Mouse (Mus musculus) liver, adult 10 weeks (tissue): Measurements from ENCODE around the gene Krtap27-1. TPM values are rescaled to one million over a fixed set of nuclear protein-coding genes. Genes with fewer than 3 reads are reported as not detected.

Experiments
- polyA plus RNA-seq: library from polyadenylated mRNA; stranded (reverse); fragments of 350-450 nt; fragmentation: Illumina TruSeq; extraction: RNeasy Lipid Tissue Mini Kit (QIAGEN cat#74804); gene quantifications from one replicate; pipeline ENCODE4 v1.2.3, GENCODE M21; 2014; ENCODE audit warnings: low read depth, low replicate concordance

Gene Krtap27-1
- polyA plus RNA-seq: not detected

GRCm38 (mm10) chr16:88671571-88671970 lies at the start of gene Krtap27-1:
Gene Krtap27-1, minus strand, starts transcription at chr16:88671671.

GRCm38 (mm10) chr16:88707496-88708012 lies 36.1 kb upstream of the Krtap27-1 start, which contains the start of gene 2310061N02Rik:
Gene 2310061N02Rik, minus strand, starts transcription at chr16:88707962.

DNA sequence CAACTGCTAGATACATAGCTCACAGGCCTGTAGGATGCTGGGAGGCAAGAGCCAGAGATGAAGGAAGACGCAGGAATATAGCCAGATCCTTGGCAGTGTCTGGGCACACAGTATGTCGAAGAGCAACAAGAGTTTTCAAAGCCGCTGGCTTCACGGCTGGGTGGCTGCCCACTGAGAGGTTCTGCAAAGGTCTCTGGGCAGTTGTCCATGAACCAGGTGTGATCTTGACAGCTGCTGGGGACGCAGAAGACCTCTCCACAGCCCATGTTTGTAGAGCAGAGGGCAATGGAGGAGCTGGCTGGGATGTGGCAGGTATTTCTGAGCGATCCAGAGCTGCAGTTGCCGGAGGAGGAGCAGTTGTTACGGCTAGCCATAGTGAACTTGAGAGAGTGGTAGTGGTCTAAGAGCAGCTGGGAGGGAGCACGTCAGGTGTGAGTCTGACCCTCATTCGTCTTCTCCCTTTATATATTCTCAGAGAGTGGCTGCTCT lies 24.1 kb downstream of the Krtap27-1 start, which contains the start of gene Krtap26-1:
Krtap26-1 (minus strand) TSS at position 439 of the 489 bp plus-strand sequence.

GRCm38 (mm10) chr16:88627566-88627965 lies 43.9 kb downstream of the Krtap27-1 start, which contains the start of gene 2310079G19Rik:
Gene 2310079G19Rik, minus strand, starts transcription at chr16:88627666.

Other genes with a start within 250 kb of the Krtap27-1 start
- gene Cldn17, start 164.7 kb downstream of the Krtap27-1 start, polyA plus RNA-seq: not detected
- 1.4 TPM for gene Cldn8, start 108.5 kb downstream of the Krtap27-1 start, polyA plus RNA-seq
- not detected for gene Krtap24-1, start 59.4 kb downstream of the Krtap27-1 start, polyA plus RNA-seq
- not detected for gene 2310079G19Rik, start 44.0 kb downstream of the Krtap27-1 start, polyA plus RNA-seq
- gene Krtap26-1, start 23.9 kb downstream of the Krtap27-1 start, polyA plus RNA-seq: not detected
- not detected for gene 2310061N02Rik, start 36.3 kb upstream of the Krtap27-1 start, polyA plus RNA-seq
- not detected for gene Krtap13-1, start 57.2 kb upstream of the Krtap27-1 start, polyA plus RNA-seq
- gene Krtap13, start 80.0 kb upstream of the Krtap27-1 start, polyA plus RNA-seq: not detected
- gene 2310034C09Rik, start 87.2 kb upstream of the Krtap27-1 start, polyA plus RNA-seq: not detected
- gene 2310057N15Rik, start 102.5 kb upstream of the Krtap27-1 start, polyA plus RNA-seq: not detected
- gene Gm5965, start 106.2 kb upstream of the Krtap27-1 start, polyA plus RNA-seq: not detected
- gene Gm20741, start 140.5 kb upstream of the Krtap27-1 start, polyA plus RNA-seq: not detected
- not detected for gene Krtap15, start 148.5 kb upstream of the Krtap27-1 start, polyA plus RNA-seq
- gene Krtap14, start 154.5 kb upstream of the Krtap27-1 start, polyA plus RNA-seq: not detected
- not detected for gene Krtap19-1, start 197.7 kb upstream of the Krtap27-1 start, polyA plus RNA-seq
- gene Krtap19-2, start 202.6 kb upstream of the Krtap27-1 start, polyA plus RNA-seq: not detected
- gene Krtap19-3, start 206.4 kb upstream of the Krtap27-1 start, polyA plus RNA-seq: not detected
- not detected for gene Krtap19-4, start 213.4 kb upstream of the Krtap27-1 start, polyA plus RNA-seq
- gene Krtap19-5, start 224.8 kb upstream of the Krtap27-1 start, polyA plus RNA-seq: not detected